Mouse (Mus musculus) midbrain, embryonic 11.5 days (tissue): Measurements from ENCODE around the gene Tln2. TPM values are rescaled to one million over a fixed set of nuclear protein-coding genes. Genes with fewer than 3 reads are reported as not detected.
A peak's percentile ranks its signal among the peaks of the same experiment; 100 is the strongest.

Experiments used
- ATAC-seq: fragments of 200-750 bp; cut with Nextera tagmentation; 2 replicates; pipeline ENCODE4 v1.8.0; 2017; ENCODE audit warnings: moderate TSS enrichment, moderate library complexity; ENCODE audit not compliant: low FRiP score
- DNase-seq: peaks from one replicate; pipeline ENCODE4 v3.0.0; 2015; ENCODE audit warnings: low spot score; ENCODE audit errors: missing footprints
- H3K27ac ChIP-seq: fragments of 300-500 bp; sonication (generic); 2 replicates; pipeline ENCODE4 v1.5.1; 2014; ENCODE audit warnings: low read depth, low read length
- H3K27me3 ChIP-seq: fragments of 300-500 bp; sonication (generic); 2 replicates; pipeline ENCODE4 v1.6.1; 2014; ENCODE audit warnings: mild to moderate bottlenecking, low read length, moderate library complexity, mixed read lengths; ENCODE audit not compliant: control insufficient read depth, insufficient read depth
- H3K36me3 ChIP-seq: fragments of 300-500 bp; sonication (generic); 2 replicates; pipeline ENCODE4 v1.6.1; 2014; ENCODE audit warnings: mild to moderate bottlenecking, low read length, moderate library complexity, mixed read lengths; ENCODE audit not compliant: control insufficient read depth, insufficient read depth
- H3K4me1 ChIP-seq: fragments of 300-500 bp; sonication (generic); 2 replicates; pipeline ENCODE4 v1.6.1; 2014; ENCODE audit warnings: low read length; ENCODE audit not compliant: control insufficient read depth, insufficient read depth
- H3K4me2 ChIP-seq: fragments of 300-500 bp; sonication (generic); 2 replicates; pipeline ENCODE4 v1.6.1; 2014; ENCODE audit warnings: mild to moderate bottlenecking, moderate library complexity
- H3K4me3 ChIP-seq: fragments of 300-500 bp; sonication (generic); 2 replicates; pipeline ENCODE4 v1.5.1; 2014; ENCODE audit warnings: low read depth, low read length
- H3K9ac ChIP-seq: fragments of 300-500 bp; sonication (generic); 2 replicates; pipeline ENCODE4 v1.6.1; 2014; ENCODE audit warnings: low read length
- H3K9me3 ChIP-seq: fragments of 300-500 bp; sonication (generic); 2 replicates; pipeline ENCODE4 v1.6.1; 2016; ENCODE audit warnings: low read length; ENCODE audit not compliant: control insufficient read depth
- WGBS: fragments of 180-500 bp; shearing (Covaris S2); extraction: QIAGEN DNeasy Blood & Tissue Kit; methylation state at CpG from one replicate; pipeline ENCODE4 v1.1.7; 2014; 5-methylcytosine and 5-hydroxymethylcytosine counted together
- polyA plus RNA-seq: library from polyadenylated mRNA; unstranded; fragments of >200 nt; fragmentation: Nextera tagmentation; extraction: Ambion mirVana; gene quantifications from 2 replicates; pipeline ENCODE4 v1.2.1, GENCODE M21; 2014

Tln2 gene
- polyA plus RNA-seq, 1 experiment from 2014 or later = 17.9 TPM

GRCm38 (mm10) chr9:67211220-67211619 is 348.3 kb downstream of the Tln2 start:
- Histone ChIP-seq H3K4me1 (no peaks in the 10 kb centered on the region; the same call in 1 of the 2 replicates), H3K4me3 (no peak overlapping the region), H3K36me3 (no peaks in the 10 kb centered on the region), H3K4me2 (no peak overlapping the region), H3K9ac (no peak overlapping the region), H3K27ac (no peak overlapping the region), H3K27me3 (no peaks in the 10 kb centered on the region), H3K9me3 (no peaks in the 10 kb centered on the region)
- ATAC-seq = no peak
- 96% methylated on average over 4 of the region's 4 CpGs for WGBS
- peak; percentile 37 for DNase-seq

GRCm38 (mm10) chr9:67209451-67209850 is 350.1 kb downstream of the Tln2 start:
- DNase-seq (no peak), ATAC-seq (no peak)
- Histone ChIP-seq H3K27me3 (no peaks in the 10 kb centered on the region), H3K27ac (no peak overlapping the region), H3K4me2 (no peak overlapping the region), H3K36me3 (no peaks in the 10 kb centered on the region), H3K9ac (no peak overlapping the region), H3K4me3 (no peak overlapping the region), H3K4me1 (no peaks in the 10 kb centered on the region; the same call in 1 of the 2 replicates), H3K9me3 (no peaks in the 10 kb centered on the region)
- 94% methylated on average over 9 of the region's 9 CpGs for WGBS

GRCm38 (mm10) chr9:67208420-67208819 is 351.1 kb downstream of the Tln2 start:
- Histone ChIP-seq H3K9ac (no peak overlapping the region), H3K4me1 (no peaks in the 10 kb centered on the region; the same call in 1 of the 2 replicates), H3K4me2 (no peak overlapping the region), H3K4me3 (no peak overlapping the region), H3K27me3 (no peaks in the 10 kb centered on the region), H3K27ac (no peak overlapping the region), H3K36me3 (no peaks in the 10 kb centered on the region), H3K9me3 (no peaks in the 10 kb centered on the region)
- WGBS = 14% methylated on average over 3 of the region's 3 CpGs
- no peak for DNase-seq
- ATAC-seq = no peak

DNA sequence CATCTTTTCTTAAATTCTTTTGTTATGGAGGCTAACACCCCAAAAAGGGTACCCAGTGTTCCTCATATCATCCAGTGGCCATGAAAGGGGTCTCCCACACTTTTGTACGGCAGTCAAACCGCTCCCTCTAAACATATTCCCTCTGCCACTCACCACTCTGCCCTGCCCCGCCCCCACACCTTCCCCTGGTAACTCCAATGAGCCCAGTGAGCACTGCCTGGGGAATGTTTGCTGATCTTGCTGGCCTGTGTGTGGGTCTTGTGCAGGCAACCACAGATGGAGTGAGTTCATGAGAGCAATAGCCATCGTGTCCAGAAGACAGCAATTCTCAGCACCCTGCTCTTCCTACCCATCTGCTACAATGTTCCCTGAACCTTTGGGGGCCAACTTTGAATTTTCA is 354.3 kb downstream of the Tln2 start:
- H3K9me3 ChIP-seq = no peaks in the 10 kb centered on the region
- H3K27me3 ChIP-seq = no peaks in the 10 kb centered on the region
- H3K36me3 ChIP-seq = no peaks in the 10 kb centered on the region
- H3K4me3 ChIP-seq = no peak overlapping the region
- H3K4me2 ChIP-seq = no peak overlapping the region
- 70% methylated on average over 4 of the region's 4 CpGs for WGBS
- no peak overlapping the region for H3K9ac ChIP-seq
- no peaks in the 10 kb centered on the region; the same call in 1 of the 2 replicates for H3K4me1 ChIP-seq
- DNase-seq (no peak), ATAC-seq (no peak)
- H3K27ac ChIP-seq = no peak overlapping the region

DNA sequence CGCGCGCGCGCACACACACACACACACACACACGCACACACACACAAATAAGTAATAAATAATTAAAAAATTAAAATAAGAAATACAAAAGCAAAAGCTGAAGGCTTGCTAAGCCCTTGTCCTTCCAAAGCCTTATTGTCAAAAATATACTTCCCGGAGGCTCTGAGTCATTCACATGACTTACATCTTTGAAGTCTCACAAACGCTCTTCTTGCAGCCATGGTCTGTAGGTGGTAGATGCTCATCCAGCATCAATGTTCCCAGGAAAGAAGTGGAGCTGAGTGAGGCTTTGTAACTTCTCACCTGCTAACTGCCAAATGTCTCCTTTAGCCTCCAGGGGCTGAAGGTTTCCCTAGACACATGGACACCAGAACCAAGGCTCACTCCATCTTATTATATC is 362.9 kb downstream of the Tln2 start:
- 96% methylated on average over 8 of the region's 8 CpGs for WGBS
- H3K4me2 ChIP-seq = no peak overlapping the region
- no peak for DNase-seq
- no peak overlapping the region for H3K4me3 ChIP-seq
- no peak overlapping the region for H3K9ac ChIP-seq
- H3K27ac ChIP-seq = no peak overlapping the region
- H3K9me3 ChIP-seq = no peaks in the 10 kb centered on the region
- no peaks in the 10 kb centered on the region for H3K27me3 ChIP-seq
- no peaks in the 10 kb centered on the region for H3K36me3 ChIP-seq
- H3K4me1 ChIP-seq = no peaks in the 10 kb centered on the region
- no peak for ATAC-seq

GRCm38 (mm10) chr9:67195306-67195705 is 364.2 kb downstream of the Tln2 start:
- DNase-seq = no peak
- H3K4me2 ChIP-seq = no peak overlapping the region
- H3K4me3 ChIP-seq = no peak overlapping the region
- 44% methylated on average over 7 of the region's 7 CpGs for WGBS
- H3K9me3 ChIP-seq = no peaks in the 10 kb centered on the region
- ATAC-seq = no peak
- no peak overlapping the region for H3K27ac ChIP-seq
- H3K27me3 ChIP-seq = no peaks in the 10 kb centered on the region
- H3K36me3 ChIP-seq = no peaks in the 10 kb centered on the region
- no peak overlapping the region for H3K9ac ChIP-seq
- H3K4me1 ChIP-seq = no peaks in the 10 kb centered on the region

DNA sequence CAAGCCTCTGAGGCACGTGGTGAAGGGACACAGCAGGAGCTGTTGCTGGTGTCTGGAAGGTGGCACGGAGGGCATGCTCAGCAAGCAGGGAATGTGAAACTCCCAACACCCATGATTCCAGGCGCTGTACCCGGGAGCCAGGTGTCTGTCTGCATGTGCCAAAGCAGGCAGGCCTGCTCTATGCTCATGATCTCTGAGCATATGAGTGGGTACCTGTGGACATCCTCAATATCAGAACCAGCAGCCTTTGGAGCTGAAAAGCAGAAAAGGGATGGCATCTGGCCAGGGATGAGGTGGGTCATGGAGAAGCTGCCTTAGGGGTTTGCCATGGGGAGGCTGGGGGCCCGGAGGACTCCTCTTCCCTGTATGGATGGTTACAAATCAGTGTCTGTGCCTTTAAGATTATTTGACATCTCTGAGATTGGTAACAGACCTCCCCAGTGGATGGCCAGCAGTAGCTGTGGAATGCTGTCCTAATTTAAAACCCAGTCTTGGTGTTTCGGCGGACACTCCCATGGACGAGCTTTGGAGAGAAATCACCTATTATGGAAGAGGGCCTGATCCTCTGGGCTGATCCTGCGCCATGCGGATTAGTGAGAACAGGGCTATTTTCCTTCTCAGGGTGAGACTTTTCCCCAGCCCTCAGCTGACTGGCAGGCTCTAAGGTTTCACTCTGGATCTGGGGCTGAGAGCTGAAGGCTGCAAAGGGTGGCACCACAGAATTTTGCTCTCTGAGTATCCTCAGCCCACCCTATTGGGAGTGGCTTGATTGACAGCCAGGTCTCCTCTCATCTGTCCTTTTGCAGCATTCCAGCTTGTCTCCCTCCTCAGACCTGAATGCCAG is 367.8 kb downstream of the Tln2 start:
- Histone ChIP-seq H3K4me1 (no peaks in the 10 kb centered on the region), H3K27ac (no peak overlapping the region), H3K9me3 (no peaks in the 10 kb centered on the region), H3K4me3 (no peak overlapping the region), H3K36me3 (no peaks in the 10 kb centered on the region), H3K27me3 (no peaks in the 10 kb centered on the region), H3K9ac (no peak overlapping the region), H3K4me2 (no peak overlapping the region)
- DNase-seq = peak; percentile 87
- 54% methylated on average over 10 of the region's 10 CpGs for WGBS
- no peak for ATAC-seq

GRCm38 (mm10) chr9:67187686-67188085 is 371.8 kb downstream of the Tln2 start:
- no peaks in the 10 kb centered on the region for H3K4me1 ChIP-seq
- no peak overlapping the region for H3K4me2 ChIP-seq
- no peaks in the 10 kb centered on the region for H3K27me3 ChIP-seq
- WGBS = 93% methylated on average over 5 of the region's 5 CpGs
- H3K4me3 ChIP-seq = no peak overlapping the region
- H3K36me3 ChIP-seq = no peaks in the 10 kb centered on the region
- no peak overlapping the region for H3K9ac ChIP-seq
- no peak for ATAC-seq
- DNase-seq = no peak
- H3K9me3 ChIP-seq = no peaks in the 10 kb centered on the region
- H3K27ac ChIP-seq = no peak overlapping the region

DNA sequence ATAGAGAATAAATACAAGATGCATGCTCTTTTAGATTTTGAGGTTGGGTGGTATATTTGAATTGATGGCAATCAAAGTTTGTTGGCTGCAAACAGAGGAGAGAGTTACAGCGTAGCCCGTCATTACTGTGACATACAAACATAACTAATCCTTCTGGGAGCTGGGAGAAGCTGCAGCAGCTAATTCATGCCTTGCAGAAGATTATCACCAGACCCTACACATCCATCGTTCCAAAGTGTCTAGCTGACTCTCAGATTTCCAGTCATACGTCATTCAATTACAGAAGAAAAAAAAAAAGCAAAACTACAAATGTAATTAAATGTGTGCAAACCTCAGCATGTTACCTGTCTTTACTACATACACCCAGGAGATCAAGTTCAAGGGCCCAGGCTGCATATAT is 372.3 kb downstream of the Tln2 start:
- H3K36me3 ChIP-seq = no peaks in the 10 kb centered on the region
- ATAC-seq (no peak), DNase-seq (no peak)
- no peaks in the 10 kb centered on the region for H3K27me3 ChIP-seq
- no peaks in the 10 kb centered on the region for H3K4me1 ChIP-seq
- WGBS = 85% methylated on average over 4 of the region's 4 CpGs
- H3K4me3 ChIP-seq = no peak overlapping the region
- no peak overlapping the region for H3K9ac ChIP-seq
- no peaks in the 10 kb centered on the region for H3K9me3 ChIP-seq
- H3K4me2 ChIP-seq = no peak overlapping the region
- no peak overlapping the region for H3K27ac ChIP-seq
